Mouse (Mus musculus): ENCODE measurements around the gene Abcc2. TPM values are rescaled to one million over a fixed set of nuclear protein-coding genes. Genes with fewer than 3 reads are reported as not detected.
A peak's percentile ranks its signal among the peaks of the same experiment; 100 is the strongest.

Gene Abcc2
- polyA plus RNA-seq (2015; fragmentation: Nextera tagmentation; extraction: Ambion mirVana), result 0.04 and 0.06 TPM in 2 replicates

DNA sequence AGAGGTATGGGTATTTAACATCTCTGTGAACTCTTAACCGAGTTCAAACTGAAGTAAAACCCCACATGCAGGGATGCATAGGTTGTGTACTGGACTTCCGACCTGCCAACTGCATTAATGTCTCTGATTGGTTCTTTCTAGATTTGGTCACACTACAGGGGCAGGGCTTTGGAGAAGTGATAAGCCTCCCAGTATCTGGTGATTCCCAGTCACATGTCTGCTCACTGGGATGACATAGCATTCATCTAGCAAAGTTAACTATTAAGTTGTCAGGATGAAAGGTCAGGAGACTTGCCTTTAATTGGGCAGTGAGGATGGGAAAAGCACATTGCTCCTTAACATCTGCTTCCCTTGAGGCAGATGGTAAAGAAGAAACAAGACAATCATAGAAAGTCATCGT lies at the start of gene Abcc2:
Abcc2 (plus strand) TSS at position 213 of the 400 bp plus-strand sequence.
- no peak within 1 kb of the TSS for H3K4me2 ChIP-seq
- WGBS, result 88% methylated on average over 3 of the region's 3 CpGs

DNA sequence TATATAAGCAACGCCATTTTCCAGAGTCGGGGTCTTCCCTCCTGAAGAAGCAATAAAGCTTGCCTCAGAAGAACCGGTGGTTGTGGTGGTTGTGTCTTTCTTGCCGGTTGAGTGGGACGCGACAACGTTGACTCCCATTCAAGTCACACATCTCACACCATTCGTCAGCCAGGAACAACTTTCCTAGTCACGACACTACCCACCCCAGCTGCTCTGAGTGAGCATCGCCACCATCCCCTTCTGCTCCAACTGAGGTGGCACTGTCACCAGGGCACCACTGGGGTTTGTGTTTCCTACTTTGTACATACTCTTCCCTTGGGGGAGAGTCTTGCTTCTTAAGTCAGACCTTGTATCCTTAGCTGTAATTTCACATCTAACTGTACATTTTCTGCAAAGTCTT lies 43.6 kb upstream of the Abcc2 start:
- WGBS, result 97% methylated on average over 10 of the region's 10 CpGs
- Histone ChIP-seq H3K4me3 (no peak overlapping the region), H3K9ac (no peak overlapping the region), H3K4me1 (no peaks in the 10 kb centered on the region), H3K27me3 (replicated peaks) (no peaks in the 10 kb centered on the region), H3K9me3 (no peaks in the 10 kb centered on the region), H3K27ac (no peak overlapping the region), H3K36me3 (replicated peaks) (peaks cover 45% of the 10 kb centered on the region), H3K4me2 (no peak overlapping the region)
- ATAC-seq (replicated peaks), result no peak

More for the DNA sequence above, at the start of gene Abcc2:
- Histone ChIP-seq H3K36me3 (replicated peaks) (no peaks in the 10 kb centered on the region), H3K9ac (no peak within 1 kb of the TSS), H3K4me1 (no peaks in the 10 kb centered on the region), H3K4me3 (no peak within 1 kb of the TSS), H3K27ac (no peak within 1 kb of the TSS), H3K27me3 (replicated peaks) (no peaks in the 10 kb centered on the region), H3K9me3 (no peaks in the 10 kb centered on the region)
- no peak for ATAC-seq (replicated peaks)

DNA sequence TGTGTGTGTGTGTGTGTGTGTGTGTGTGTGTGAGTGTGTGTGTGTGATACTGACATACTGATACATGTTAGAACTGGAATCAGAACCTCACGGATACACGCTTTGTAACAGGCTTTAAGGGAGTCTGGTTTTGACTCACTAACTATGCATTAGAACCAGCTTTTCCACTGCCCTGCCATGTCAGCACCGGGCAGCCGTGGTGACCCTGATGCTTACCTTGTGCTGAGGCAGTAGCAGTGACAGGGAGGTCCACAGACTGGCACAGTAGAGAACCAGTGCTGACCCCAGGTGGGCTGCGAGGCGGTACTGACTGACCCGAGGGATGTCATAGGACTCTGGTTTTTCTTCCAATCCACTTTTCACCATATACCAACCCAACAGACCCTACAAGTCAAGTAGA lies 38.6 kb upstream of the Abcc2 start:
- Histone ChIP-seq H3K4me3 (no peak overlapping the region), H3K4me2 (no peak overlapping the region), H3K4me1 (no peaks in the 10 kb centered on the region), H3K9ac (no peak overlapping the region), H3K9me3 (no peaks in the 10 kb centered on the region), H3K36me3 (replicated peaks) (peaks cover 38% of the 10 kb centered on the region), H3K27me3 (replicated peaks) (no peaks in the 10 kb centered on the region), H3K27ac (no peak overlapping the region)
- ATAC-seq (replicated peaks), result no peak
- 97% methylated on average over 7 of the region's 7 CpGs for WGBS

DNA sequence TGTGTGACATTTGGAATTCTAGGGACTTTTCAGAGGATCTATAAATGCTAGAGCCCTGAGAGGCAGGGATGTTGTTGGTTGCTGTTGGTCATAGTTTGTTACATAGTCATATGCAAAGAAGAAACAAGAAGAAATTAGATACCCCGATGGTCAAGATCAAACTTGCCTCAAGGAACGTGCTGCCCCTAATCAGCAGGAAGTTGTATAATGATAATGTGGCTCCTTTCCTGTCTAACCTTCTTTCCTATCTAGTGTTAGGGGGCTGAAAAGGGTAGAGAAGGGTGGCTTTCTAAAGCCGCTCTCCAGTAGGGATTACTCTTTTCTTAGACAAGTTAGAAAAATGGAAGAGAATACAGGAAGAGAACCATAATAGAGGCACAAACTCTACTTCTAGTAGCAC lies 36.3 kb upstream of the Abcc2 start:
- Histone ChIP-seq H3K4me2 (no peak overlapping the region), H3K9ac (no peak overlapping the region), H3K4me1 (no peaks in the 10 kb centered on the region), H3K27ac (no peak overlapping the region), H3K4me3 (no peak overlapping the region), H3K27me3 (replicated peaks) (no peaks in the 10 kb centered on the region), H3K36me3 (replicated peaks) (peaks cover 42% of the 10 kb centered on the region), H3K9me3 (no peaks in the 10 kb centered on the region)
- ATAC-seq (replicated peaks), result no peak
- WGBS, result 96% methylated on average over 3 of the region's 3 CpGs

DNA sequence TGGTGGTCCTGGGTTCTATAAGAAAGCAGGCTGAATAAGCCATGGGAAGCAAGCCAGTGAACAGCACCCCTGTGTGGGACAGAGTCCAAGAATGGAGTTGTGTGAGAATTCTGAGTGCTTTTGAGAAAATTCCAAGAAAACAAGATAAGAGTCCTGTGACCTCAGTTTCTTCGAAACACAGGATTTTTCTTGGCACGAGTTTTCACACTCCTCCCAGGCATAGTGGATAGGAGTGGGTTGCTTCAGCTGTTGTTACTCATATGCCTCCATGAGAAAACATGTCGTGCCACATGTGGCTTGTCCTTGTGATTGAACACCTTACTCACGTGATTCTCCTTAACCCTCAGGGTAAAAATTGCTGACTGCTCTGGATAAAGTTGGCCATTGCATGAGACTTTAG lies 34.1 kb upstream of the Abcc2 start:
- no peak overlapping the region for H3K27ac ChIP-seq
- no peak for ATAC-seq (replicated peaks)
- peaks cover 13% of the 10 kb centered on the region; the same call in 1 of the 2 replicates for H3K4me1 ChIP-seq
- H3K4me3 ChIP-seq, result no peak overlapping the region
- WGBS, result 92% methylated on average over 4 of the region's 4 CpGs
- H3K27me3 ChIP-seq (replicated peaks), result no peaks in the 10 kb centered on the region
- no peaks in the 10 kb centered on the region for H3K9me3 ChIP-seq
- H3K9ac ChIP-seq, result no peak overlapping the region
- no peak overlapping the region for H3K4me2 ChIP-seq
- H3K36me3 ChIP-seq (replicated peaks), result peaks cover 42% of the 10 kb centered on the region

DNA sequence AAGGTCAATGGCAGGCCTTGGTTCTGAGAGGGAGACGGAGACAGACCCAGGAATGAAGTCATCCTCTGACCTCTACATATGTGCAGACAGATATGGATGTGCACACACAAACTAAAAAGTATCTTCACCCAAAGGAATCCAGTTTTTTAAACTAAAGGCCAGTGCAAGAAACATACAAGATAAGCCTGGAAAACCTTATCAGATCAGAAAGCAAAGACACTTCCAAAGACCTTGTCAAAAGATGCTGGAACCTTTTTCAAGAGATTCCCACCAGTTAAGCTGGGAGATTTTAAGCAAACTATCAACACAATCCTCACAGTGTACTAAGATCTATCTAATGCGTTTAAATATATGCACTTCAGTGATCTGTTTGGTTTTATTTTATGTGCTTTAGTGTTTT lies 32.0 kb upstream of the Abcc2 start:
- H3K9me3 ChIP-seq, result no peaks in the 10 kb centered on the region
- no peak overlapping the region for H3K9ac ChIP-seq
- WGBS, result 97% methylated on average over 2 of the region's 2 CpGs
- no peak for ATAC-seq (replicated peaks)
- H3K36me3 ChIP-seq (replicated peaks), result peaks cover 33% of the 10 kb centered on the region
- H3K27me3 ChIP-seq (replicated peaks), result no peaks in the 10 kb centered on the region
- no peak overlapping the region for H3K27ac ChIP-seq
- H3K4me3 ChIP-seq, result no peak overlapping the region
- H3K4me1 ChIP-seq, result peaks cover 17% of the 10 kb centered on the region
- H3K4me2 ChIP-seq, result no peak overlapping the region

DNA sequence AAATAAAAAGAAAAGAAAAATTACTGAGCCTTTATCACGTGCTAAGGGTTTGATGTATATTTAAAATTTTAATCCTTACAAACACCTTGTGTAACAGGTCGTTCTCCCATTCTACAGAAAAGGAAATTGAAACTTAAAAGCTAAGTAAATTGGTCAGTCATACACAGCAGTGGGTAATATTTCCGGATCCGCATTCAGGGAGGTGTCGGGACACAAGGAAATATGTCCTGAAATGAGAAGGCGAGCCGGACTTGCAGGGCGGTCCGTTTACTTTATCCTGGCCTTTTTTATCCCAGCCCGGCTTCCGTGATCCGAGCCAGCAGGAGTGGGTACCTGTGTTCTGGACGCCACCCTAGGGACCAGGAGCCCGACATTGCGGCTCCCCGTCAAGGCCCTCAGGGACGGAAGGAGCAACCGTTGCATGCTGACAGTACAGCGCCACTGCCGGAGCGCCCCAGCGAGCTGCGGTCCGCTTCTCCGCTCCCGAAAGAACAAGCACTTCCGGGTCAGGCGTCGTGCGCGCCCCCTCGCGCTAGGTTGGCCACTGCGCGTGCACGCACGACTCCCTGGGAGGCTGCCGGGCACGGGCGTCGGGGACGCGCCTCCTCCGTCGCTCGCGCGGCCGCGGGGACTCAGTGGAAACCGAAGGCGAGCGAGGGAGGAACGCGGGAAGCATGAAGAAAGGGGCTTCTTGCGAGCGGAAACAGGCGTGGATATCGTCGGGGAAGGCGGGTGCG lies 29.3 kb upstream of the Abcc2 start, which contains the start of the genes Cutc and Cox15:
Cutc (plus strand) TSS at position 508 of the 737 bp plus-strand sequence.
Cox15 (minus strand) TSS at position 512 of the 737 bp plus-strand sequence.
- under 1% methylated on average over 62 of the region's 62 CpGs for WGBS
- ATAC-seq (replicated peaks), result peak; percentile 95
- Histone ChIP-seq H3K36me3 (replicated peaks) (peaks cover 18% of the 10 kb centered on the region; the same call in 1 of the 2 replicates), H3K9me3 (no peaks in the 10 kb centered on the region), H3K4me2 (peak within 1 kb of the TSS; percentile 65), H3K4me1 (peaks cover 17% of the 10 kb centered on the region), H3K9ac (peak within 1 kb of the TSS; percentile 67), H3K4me3 (peak within 1 kb of the TSS; percentile 68), H3K27me3 (replicated peaks) (no peaks in the 10 kb centered on the region), H3K27ac (peak within 1 kb of the TSS; percentile 92)

DNA sequence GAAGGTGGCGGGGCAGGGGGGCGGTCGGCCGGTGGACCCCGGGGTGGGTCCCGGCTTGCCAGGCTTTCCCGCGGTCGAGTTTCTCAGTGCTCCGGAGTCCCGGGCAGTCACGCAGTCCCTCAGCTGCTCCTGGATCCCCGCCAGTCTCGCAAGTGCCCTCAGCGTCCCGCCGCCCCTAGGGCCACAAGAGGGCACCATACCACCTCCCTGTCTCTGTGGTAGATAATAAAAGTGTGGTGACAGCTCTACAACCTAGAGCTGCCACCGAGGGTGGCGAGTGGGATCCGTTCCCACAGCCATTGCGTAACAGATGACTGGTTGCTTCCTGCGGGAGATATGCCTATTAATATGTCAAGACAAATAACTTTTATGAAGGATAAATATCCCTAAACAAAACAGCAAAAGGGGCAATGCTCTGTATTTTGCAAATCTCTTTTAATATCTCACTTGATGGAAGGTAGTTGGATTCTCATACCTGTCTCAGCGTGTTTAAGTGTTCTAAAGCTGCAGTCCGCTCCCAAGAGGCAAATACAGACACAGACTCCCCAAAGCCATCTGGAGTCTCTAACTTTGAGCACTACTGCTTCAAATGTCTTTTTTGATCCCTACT lies 28.7 kb upstream of the Abcc2 start:
- H3K4me2 ChIP-seq, result peak overlapping the region; percentile 65
- WGBS, result under 1% methylated on average over 23 of the region's 24 CpGs
- peaks cover 11% of the 10 kb centered on the region; the same call in 1 of the 2 replicates for H3K36me3 ChIP-seq (replicated peaks)
- H3K4me1 ChIP-seq, result peaks cover 17% of the 10 kb centered on the region
- H3K27ac ChIP-seq, result peak overlapping the region; percentile 92
- H3K9ac ChIP-seq, result peak overlapping the region; percentile 67
- no peaks in the 10 kb centered on the region for H3K27me3 ChIP-seq (replicated peaks)
- H3K9me3 ChIP-seq, result no peaks in the 10 kb centered on the region
- H3K4me3 ChIP-seq, result peak overlapping the region; percentile 68
- ATAC-seq (replicated peaks), result peak; percentile 89

DNA sequence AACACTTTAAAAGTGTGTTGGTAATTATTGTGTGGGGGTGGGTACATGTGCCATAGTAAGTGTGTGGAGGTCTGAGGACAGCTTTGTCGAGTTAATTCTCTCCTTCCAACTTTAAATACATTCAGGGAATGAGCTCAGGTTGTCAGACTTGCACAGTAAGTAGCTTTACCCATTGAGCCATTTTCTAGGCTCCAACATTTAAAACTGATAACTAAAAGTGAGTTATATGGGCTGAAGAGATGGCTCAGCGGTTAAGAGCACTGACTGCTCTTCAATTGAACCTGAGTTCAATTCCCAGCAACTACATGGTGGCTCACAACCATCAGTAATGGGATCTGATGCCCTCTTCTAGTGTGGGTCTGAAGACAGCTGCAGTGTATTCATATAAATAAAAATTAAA lies 27.8 kb upstream of the Abcc2 start:
- no peak overlapping the region for H3K4me3 ChIP-seq
- no peak overlapping the region for H3K27ac ChIP-seq
- WGBS, result 81% methylated on average over 2 of the region's 2 CpGs
- H3K36me3 ChIP-seq (replicated peaks), result peaks cover 3% of the 10 kb centered on the region; the same call in 1 of the 2 replicates
- H3K4me1 ChIP-seq, result peaks cover 17% of the 10 kb centered on the region
- no peaks in the 10 kb centered on the region for H3K27me3 ChIP-seq (replicated peaks)
- no peak for ATAC-seq (replicated peaks)
- H3K9me3 ChIP-seq, result no peaks in the 10 kb centered on the region
- H3K9ac ChIP-seq, result no peak overlapping the region
- no peak overlapping the region for H3K4me2 ChIP-seq

DNA sequence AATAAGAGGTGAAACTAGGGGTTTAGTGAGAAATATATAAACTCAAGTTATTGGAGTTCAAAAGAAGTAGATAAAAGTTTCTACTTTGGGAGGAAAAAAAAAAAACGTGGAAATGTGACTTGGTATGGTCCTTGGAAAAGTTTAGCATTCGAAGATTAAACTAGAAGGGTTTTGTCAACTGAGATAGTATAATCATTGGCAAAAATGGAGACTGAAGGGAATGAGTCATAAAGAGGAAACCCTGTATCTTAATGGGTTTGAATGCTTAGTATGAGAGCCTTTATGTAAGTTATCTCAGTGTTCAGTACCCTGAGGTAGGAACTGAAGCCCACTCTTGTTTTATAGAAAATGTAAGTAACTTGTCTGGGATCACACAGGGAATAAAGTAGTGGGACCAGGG lies 27.1 kb upstream of the Abcc2 start:
- no peaks in the 10 kb centered on the region for H3K27me3 ChIP-seq (replicated peaks)
- H3K9ac ChIP-seq, result no peak overlapping the region
- H3K36me3 ChIP-seq (replicated peaks), result peaks cover 2% of the 10 kb centered on the region; the same call in 1 of the 2 replicates
- no peaks in the 10 kb centered on the region for H3K9me3 ChIP-seq
- peaks cover 17% of the 10 kb centered on the region for H3K4me1 ChIP-seq
- H3K4me2 ChIP-seq, result no peak overlapping the region
- no peak for ATAC-seq (replicated peaks)
- no peak overlapping the region for H3K4me3 ChIP-seq
- WGBS, result 87% methylated on average over 2 of the region's 2 CpGs
- H3K27ac ChIP-seq, result no peak overlapping the region

DNA sequence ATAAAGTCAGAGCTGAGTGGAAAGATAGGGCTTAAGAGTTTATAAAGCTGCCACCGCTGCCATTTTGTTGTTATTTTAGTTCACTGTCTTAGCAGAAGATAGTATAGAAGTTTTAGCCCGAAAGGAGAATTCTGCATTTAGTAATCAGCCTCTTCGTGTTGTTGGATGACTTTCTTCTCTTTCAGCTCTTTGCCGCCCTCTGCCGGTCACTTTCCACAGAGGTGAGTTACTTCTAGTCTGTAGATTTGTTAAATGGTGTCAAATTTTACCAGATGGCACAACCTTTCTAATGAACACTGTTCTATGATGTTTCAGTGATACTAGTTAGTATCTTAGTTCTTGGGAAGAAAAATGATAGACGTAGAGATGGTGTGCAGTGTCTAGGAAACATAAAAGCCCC lies 21.5 kb upstream of the Abcc2 start:
- Histone ChIP-seq H3K4me1 (no peaks in the 10 kb centered on the region), H3K4me3 (no peak overlapping the region), H3K27me3 (replicated peaks) (no peaks in the 10 kb centered on the region), H3K27ac (no peak overlapping the region), H3K36me3 (replicated peaks) (no peaks in the 10 kb centered on the region), H3K9me3 (no peaks in the 10 kb centered on the region), H3K4me2 (no peak overlapping the region), H3K9ac (no peak overlapping the region)
- 20% methylated on average over 6 of the region's 6 CpGs for WGBS
- ATAC-seq (replicated peaks), result no peak

DNA sequence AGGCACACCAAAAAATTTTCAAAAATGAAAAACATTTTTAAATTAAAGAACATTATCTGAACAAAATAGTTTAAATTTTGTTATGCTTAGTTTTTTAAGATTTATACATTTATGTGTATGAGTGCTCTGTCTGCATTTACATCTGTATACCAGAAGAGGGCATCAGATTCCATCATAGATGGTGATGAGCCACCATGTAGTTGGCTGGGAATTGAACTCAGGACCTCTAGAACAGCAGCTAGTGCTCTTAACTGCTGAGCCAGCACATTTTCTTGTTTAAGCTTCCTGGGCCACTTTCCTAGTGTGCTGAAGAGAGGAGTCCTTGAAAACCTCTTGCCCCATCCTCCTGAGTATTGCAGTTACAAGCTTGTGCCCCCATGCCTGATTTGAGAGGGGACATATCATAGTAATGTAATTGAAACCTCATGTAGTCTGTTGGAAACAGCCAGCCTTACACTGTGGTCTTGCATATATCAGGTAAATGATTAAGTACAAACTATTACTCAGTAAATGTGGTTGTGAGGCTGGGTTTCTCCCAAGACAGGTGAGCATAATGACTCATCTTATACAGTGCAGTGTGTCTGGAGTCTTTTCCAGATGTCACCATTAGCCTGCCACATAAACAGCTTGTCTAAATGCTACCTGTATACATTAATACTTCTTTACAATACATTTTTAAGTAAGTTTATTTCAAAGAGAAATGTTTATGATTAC lies 20.3 kb upstream of the Abcc2 start:
- Histone ChIP-seq H3K4me3 (no peak overlapping the region), H3K4me2 (no peak overlapping the region), H3K9me3 (no peaks in the 10 kb centered on the region), H3K9ac (no peak overlapping the region), H3K4me1 (no peaks in the 10 kb centered on the region), H3K36me3 (replicated peaks) (no peaks in the 10 kb centered on the region), H3K27me3 (replicated peaks) (no peaks in the 10 kb centered on the region), H3K27ac (no peak overlapping the region)
- ATAC-seq (replicated peaks), result no peak

All from midbrain, embryonic 15.5 days (tissue).